Mouse (Mus musculus): ENCODE data around the gene Olfr825. TPM values are rescaled to one million over a fixed set of nuclear protein-coding genes. Genes with fewer than 3 reads are reported as not detected.
"Not testable (repeated sequence)": the region's sequence is repeated elsewhere in the genome, so short reads cannot be mapped to it uniquely, and the experiment has no call there.

Olfr825 gene
- polyA plus RNA-seq (2015; fragmentation: Nextera tagmentation; extraction: Ambion mirVana): not detected in 2 replicates

- H3K4me2 ChIP-seq (replicated peaks): no peak within 1 kb of the TSS
- 0 out of 2 replicates have a peak, but pooled peaks cover 4% of the 10 kb centered on the region for H3K9me3 ChIP-seq
- no peaks in the 10 kb centered on the region for H3K36me3 ChIP-seq
- no peak for ATAC-seq (ENCODE audit: low FRiP score, low read depth)
- no peaks in the 10 kb centered on the region for H3K27me3 ChIP-seq
- H3K9ac ChIP-seq: no peak within 1 kb of the TSS
- no peak within 1 kb of the TSS for H3K27ac ChIP-seq
- H3K4me3 ChIP-seq: no peak within 1 kb of the TSS
- H3K4me1 ChIP-seq: no peaks in the 10 kb centered on the region
Observed at GRCm38 (mm10) chr10:130166666-130167065, at the start of gene Olfr825. Gene Olfr825, minus strand, starts transcription at chr10:130166766.

GRCm38 (mm10) chr10:130214303-130214702 is 47.7 kb upstream of the Olfr825 start, which contains the start of gene Olfr827:
Gene Olfr827, minus strand, starts transcription at chr10:130214403.
- 86% methylated on average over 1 of the region's 1 CpGs for WGBS
- Histone ChIP-seq H3K36me3 (no peaks in the 10 kb centered on the region), H3K27ac (no peak within 1 kb of the TSS), H3K4me2 (replicated peaks) (no peak within 1 kb of the TSS), H3K4me1 (no peaks in the 10 kb centered on the region), H3K9me3 (no peaks in the 10 kb centered on the region), H3K27me3 (no peaks in the 10 kb centered on the region), H3K4me3 (no peak within 1 kb of the TSS), H3K9ac (no peak within 1 kb of the TSS)
- no peak for ATAC-seq (ENCODE audit: low FRiP score, low read depth)

- Histone ChIP-seq H3K4me3 (no peak within 1 kb of the TSS), H3K9me3 (no peaks in the 10 kb centered on the region), H3K4me2 (replicated peaks) (no peak within 1 kb of the TSS), H3K27ac (no peak within 1 kb of the TSS), H3K4me1 (no peaks in the 10 kb centered on the region), H3K9ac (no peak within 1 kb of the TSS), H3K36me3 (no peaks in the 10 kb centered on the region), H3K27me3 (no peaks in the 10 kb centered on the region)
- ATAC-seq (ENCODE audit: low FRiP score, low read depth): no peak
- 67% methylated on average over 1 of the region's 1 CpGs for WGBS
Observed at GRCm38 (mm10) chr10:130184086-130184485, 17.5 kb upstream of the Olfr825 start, which contains the start of gene Olfr826. Gene Olfr826, minus strand, starts transcription at chr10:130184186.

- no peaks in the 10 kb centered on the region for H3K36me3 ChIP-seq
- ATAC-seq (ENCODE audit: low FRiP score, low read depth): no peak
- no peak overlapping the region for H3K27ac ChIP-seq
- no peaks in the 10 kb centered on the region for H3K9me3 ChIP-seq
- no peak overlapping the region for H3K4me2 ChIP-seq (replicated peaks)
- no peak overlapping the region for H3K9ac ChIP-seq
- H3K4me3 ChIP-seq: no peak overlapping the region
- H3K27me3 ChIP-seq: no peaks in the 10 kb centered on the region
- H3K4me1 ChIP-seq: no peaks in the 10 kb centered on the region
Observed at GRCm38 (mm10) chr10:130165196-130165595, 1.4 kb downstream of the Olfr825 start.

DNA sequence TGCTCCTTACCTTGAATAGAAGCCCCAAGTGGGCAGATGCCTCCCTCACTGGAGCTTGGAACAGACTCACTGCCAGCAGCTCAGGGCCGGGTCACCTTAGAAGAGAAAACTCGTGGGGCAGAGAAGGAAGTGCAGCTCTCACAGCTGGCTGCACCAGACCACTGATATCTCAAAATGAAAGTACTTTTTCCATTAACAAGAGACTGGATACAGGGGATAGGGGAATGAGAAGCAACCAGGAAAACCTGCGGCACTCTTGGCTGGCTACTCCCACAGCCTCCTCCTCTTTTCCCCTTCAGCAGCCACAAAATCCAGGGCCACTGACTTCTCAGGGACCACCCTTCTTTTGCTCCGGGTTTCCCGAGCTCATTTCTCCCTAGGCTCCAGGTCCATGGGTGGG is 22.4 kb downstream of the Olfr825 start:
- H3K4me2 ChIP-seq (replicated peaks): no peak overlapping the region
- no peak overlapping the region for H3K4me3 ChIP-seq
- WGBS: 79% methylated on average over 5 of the region's 5 CpGs
- no peak overlapping the region for H3K9ac ChIP-seq
- no peaks in the 10 kb centered on the region for H3K27me3 ChIP-seq
- H3K4me1 ChIP-seq: no peaks in the 10 kb centered on the region
- no peak overlapping the region for H3K27ac ChIP-seq
- ATAC-seq (ENCODE audit: low FRiP score, low read depth): no peak
- H3K36me3 ChIP-seq: no peaks in the 10 kb centered on the region
- H3K9me3 ChIP-seq: no peaks in the 10 kb centered on the region

- 88% methylated on average over 5 of the region's 5 CpGs for WGBS
Observed at GRCm38 (mm10) chr10:130142481-130142880, 24.1 kb downstream of the Olfr825 start.

GRCm38 (mm10) chr10:130134811-130135210 is 31.8 kb downstream of the Olfr825 start:
- Histone ChIP-seq H3K4me3 (no peak overlapping the region), H3K4me1 (no peaks in the 10 kb centered on the region), H3K9ac (no peak overlapping the region), H3K9me3 (no peaks in the 10 kb centered on the region), H3K4me2 (replicated peaks) (no peak overlapping the region), H3K27me3 (no peaks in the 10 kb centered on the region), H3K27ac (no peak overlapping the region), H3K36me3 (no peaks in the 10 kb centered on the region)
- ATAC-seq (ENCODE audit: low FRiP score, low read depth): no peak

More at GRCm38 (mm10) chr10:130142481-130142880, 24.1 kb downstream of the Olfr825 start:
- not testable (repeated sequence) for ATAC-seq (ENCODE audit: low FRiP score, low read depth); H3K36me3 ChIP-seq; H3K9me3 ChIP-seq; H3K27ac ChIP-seq; H3K4me3 ChIP-seq; H3K9ac ChIP-seq; H3K4me2 ChIP-seq (replicated peaks); H3K27me3 ChIP-seq; H3K4me1 ChIP-seq

- not testable (repeated sequence) for H3K9me3 ChIP-seq; H3K27ac ChIP-seq; H3K9ac ChIP-seq; ATAC-seq (ENCODE audit: low FRiP score, low read depth); H3K36me3 ChIP-seq; H3K27me3 ChIP-seq; H3K4me1 ChIP-seq; H3K4me2 ChIP-seq (replicated peaks); H3K4me3 ChIP-seq
Observed at GRCm38 (mm10) chr10:130129900-130130299, 36.7 kb downstream of the Olfr825 start, which contains the start of gene Olfr824. Gene Olfr824, minus strand, starts transcription at chr10:130130000.

DNA sequence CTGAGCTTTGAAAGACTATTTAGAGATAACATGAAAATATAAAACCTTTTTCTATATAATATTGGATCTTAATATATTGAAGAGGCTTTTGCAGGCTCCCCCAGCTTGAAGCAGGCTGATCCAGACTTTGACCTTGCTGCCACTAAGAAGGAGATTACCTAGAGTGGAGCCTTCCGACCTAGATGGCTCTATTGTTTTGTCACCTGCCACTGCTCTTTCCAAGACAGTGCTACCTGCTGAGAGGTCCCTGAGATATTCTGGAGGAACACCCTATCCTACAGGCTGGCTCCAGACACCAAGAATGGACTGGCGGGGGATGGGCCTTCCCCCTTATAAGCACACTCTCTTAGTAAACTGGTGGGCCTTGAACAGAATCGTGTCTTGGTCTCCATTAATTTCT is 50.5 kb downstream of the Olfr825 start:
- not testable (repeated sequence) for ATAC-seq (ENCODE audit: low FRiP score, low read depth); H3K36me3 ChIP-seq; H3K27ac ChIP-seq; H3K9me3 ChIP-seq; H3K4me3 ChIP-seq; H3K4me2 ChIP-seq (replicated peaks); H3K9ac ChIP-seq; H3K4me1 ChIP-seq; H3K27me3 ChIP-seq
- 65% methylated on average over 3 of the region's 3 CpGs for WGBS

- H3K4me2 ChIP-seq (replicated peaks); H3K9ac ChIP-seq; H3K36me3 ChIP-seq; H3K9me3 ChIP-seq; ATAC-seq (ENCODE audit: low FRiP score, low read depth); H3K4me3 ChIP-seq; H3K4me1 ChIP-seq; H3K27me3 ChIP-seq; H3K27ac ChIP-seq: not testable (repeated sequence)
- 79% methylated on average over 1 of the region's 1 CpGs for WGBS
Observed at GRCm38 (mm10) chr10:130115283-130115682, 51.3 kb downstream of the Olfr825 start, which contains the start of gene Olfr823. Gene Olfr823, minus strand, starts transcription at chr10:130115383.

Other genes starting within 250 kb of the Olfr825 start
- gene Olfr818, start 217.7 kb downstream of the Olfr825 start, polyA plus RNA-seq (2015; fragmentation: Nextera tagmentation; extraction: Ambion mirVana): not detected in 2 replicates
- gene Olfr819, start 199.5 kb downstream of the Olfr825 start, polyA plus RNA-seq (2015; fragmentation: Nextera tagmentation; extraction: Ambion mirVana): not detected in 2 replicates
- not detected in 2 replicates for gene Olfr247, start 190.6 kb downstream of the Olfr825 start, polyA plus RNA-seq (2015; fragmentation: Nextera tagmentation; extraction: Ambion mirVana)
- gene Gm10310, start 181.7 kb downstream of the Olfr825 start, polyA plus RNA-seq (2015; fragmentation: Nextera tagmentation; extraction: Ambion mirVana): not detected in 2 replicates
- gene Olfr820, start 154.1 kb downstream of the Olfr825 start, polyA plus RNA-seq (2015; fragmentation: Nextera tagmentation; extraction: Ambion mirVana): not detected in 2 replicates
- not detected in 2 replicates for gene Olfr821, start 136.4 kb downstream of the Olfr825 start, polyA plus RNA-seq (2015; fragmentation: Nextera tagmentation; extraction: Ambion mirVana)
- gene Olfr822, start 95.6 kb downstream of the Olfr825 start, polyA plus RNA-seq (2015; fragmentation: Nextera tagmentation; extraction: Ambion mirVana): not detected in 2 replicates
- gene Olfr823, start 51.4 kb downstream of the Olfr825 start, polyA plus RNA-seq (2015; fragmentation: Nextera tagmentation; extraction: Ambion mirVana): not detected in 2 replicates
- gene Olfr824, start 36.8 kb downstream of the Olfr825 start, polyA plus RNA-seq (2015; fragmentation: Nextera tagmentation; extraction: Ambion mirVana): not detected in 2 replicates
- gene Olfr826, start 17.4 kb upstream of the Olfr825 start, polyA plus RNA-seq (2015; fragmentation: Nextera tagmentation; extraction: Ambion mirVana): not detected in 2 replicates
- gene Olfr827, start 47.6 kb upstream of the Olfr825 start, polyA plus RNA-seq (2015; fragmentation: Nextera tagmentation; extraction: Ambion mirVana): not detected in 2 replicates
- gene Neurod4, start 113.5 kb upstream of the Olfr825 start, polyA plus RNA-seq (2015; fragmentation: Nextera tagmentation; extraction: Ambion mirVana): not detected in 2 replicates
- gene Tespa1, start 156.1 kb upstream of the Olfr825 start, polyA plus RNA-seq (2015; fragmentation: Nextera tagmentation; extraction: Ambion mirVana): 0.86 and 1.0 TPM in 2 replicates
- gene Vmn2r84, start 227.6 kb upstream of the Olfr825 start, polyA plus RNA-seq (2015; fragmentation: Nextera tagmentation; extraction: Ambion mirVana): not detected in 2 replicates

All from limb, embryonic 13.5 days (tissue).